Mouse (Mus musculus) liver, embryonic 12.5 days (tissue): ENCODE results near the gene Rgs14. TPM values are rescaled to one million over a fixed set of nuclear protein-coding genes. Genes with fewer than 3 reads are reported as not detected.

Source experiments
- ATAC-seq: fragments of 200-750 bp; cut with Nextera tagmentation; 2 replicates; pipeline ENCODE4 v1.8.0; 2017; ENCODE audit warnings: moderate number of reproducible peaks, mild to moderate bottlenecking, moderate library complexity
- H3K27ac ChIP-seq: fragments of 300-500 bp; sonication (generic); 2 replicates; pipeline ENCODE4 v1.5.1; 2016; ENCODE audit warnings: mild to moderate bottlenecking
- H3K27me3 ChIP-seq: fragments of 300-500 bp; sonication (generic); replicated peaks from 2 replicates; pipeline ENCODE4 v1.6.1; 2016; ENCODE audit warnings: mild to moderate bottlenecking, moderate library complexity
- H3K36me3 ChIP-seq: fragments of 300-500 bp; sonication (generic); 2 replicates; pipeline ENCODE4 v1.6.1; 2016; ENCODE audit warnings: mild to moderate bottlenecking, moderate library complexity
- H3K4me1 ChIP-seq: fragments of 300-500 bp; sonication (generic); 2 replicates; pipeline ENCODE4 v1.6.1; 2016
- H3K4me2 ChIP-seq: fragments of 300-500 bp; sonication (generic); 2 replicates; pipeline ENCODE4 v1.6.1; 2016; ENCODE audit warnings: mild to moderate bottlenecking, moderate library complexity
- H3K4me3 ChIP-seq: fragments of 300-500 bp; sonication (generic); 2 replicates; pipeline ENCODE4 v1.5.1; 2016; ENCODE audit warnings: mild to moderate bottlenecking, moderate library complexity
- H3K9ac ChIP-seq: fragments of 300-500 bp; sonication (generic); 2 replicates; pipeline ENCODE4 v1.6.1; 2016; ENCODE audit warnings: mild to moderate bottlenecking, moderate library complexity
- H3K9me3 ChIP-seq: fragments of 300-500 bp; sonication (generic); replicated peaks from 2 replicates; pipeline ENCODE4 v1.6.1; 2016; ENCODE audit warnings: mild to moderate bottlenecking, moderate library complexity
- WGBS: fragments of 180-500 bp; shearing (Covaris S2); methylation state at CpG from one replicate; pipeline ENCODE4 v1.1.7; 2016; ENCODE audit not compliant: insufficient replicate concordance; 5-methylcytosine and 5-hydroxymethylcytosine counted together
- polyA plus RNA-seq: library from polyadenylated mRNA; unstranded; fragments of >200 nt; fragmentation: Nextera tagmentation; extraction: Ambion mirVana; gene quantifications from 2 replicates; pipeline ENCODE4 v1.2.1, GENCODE M21; 2016

Gene Rgs14
- polyA plus RNA-seq, 1 experiment from 2014 or later: 1.9 TPM

GRCm38 (mm10) chr13:55329683-55330566 is 39.6 kb upstream of the Rgs14 start, which contains the start of gene Mxd3:
Gene Mxd3, minus strand, starts transcription at chr13:55329823.
- Histone ChIP-seq H3K9me3 (no peaks in the 10 kb centered on the region), H3K4me1 (peaks cover 57% of the 10 kb centered on the region), H3K27me3 (0 out of 2 replicates have a peak, but pooled peaks cover 15% of the 10 kb centered on the region), H3K36me3 (peaks cover 33% of the 10 kb centered on the region), H3K4me2 (peak within 1 kb of the TSS; percentile 78), H3K9ac (peak within 1 kb of the TSS; percentile 84), H3K4me3 (peak within 1 kb of the TSS; percentile 77), H3K27ac (peak within 1 kb of the TSS; percentile 92)
- peak; percentile 85 for ATAC-seq
- WGBS: under 1% methylated on average over 70 of the region's 82 CpGs

DNA sequence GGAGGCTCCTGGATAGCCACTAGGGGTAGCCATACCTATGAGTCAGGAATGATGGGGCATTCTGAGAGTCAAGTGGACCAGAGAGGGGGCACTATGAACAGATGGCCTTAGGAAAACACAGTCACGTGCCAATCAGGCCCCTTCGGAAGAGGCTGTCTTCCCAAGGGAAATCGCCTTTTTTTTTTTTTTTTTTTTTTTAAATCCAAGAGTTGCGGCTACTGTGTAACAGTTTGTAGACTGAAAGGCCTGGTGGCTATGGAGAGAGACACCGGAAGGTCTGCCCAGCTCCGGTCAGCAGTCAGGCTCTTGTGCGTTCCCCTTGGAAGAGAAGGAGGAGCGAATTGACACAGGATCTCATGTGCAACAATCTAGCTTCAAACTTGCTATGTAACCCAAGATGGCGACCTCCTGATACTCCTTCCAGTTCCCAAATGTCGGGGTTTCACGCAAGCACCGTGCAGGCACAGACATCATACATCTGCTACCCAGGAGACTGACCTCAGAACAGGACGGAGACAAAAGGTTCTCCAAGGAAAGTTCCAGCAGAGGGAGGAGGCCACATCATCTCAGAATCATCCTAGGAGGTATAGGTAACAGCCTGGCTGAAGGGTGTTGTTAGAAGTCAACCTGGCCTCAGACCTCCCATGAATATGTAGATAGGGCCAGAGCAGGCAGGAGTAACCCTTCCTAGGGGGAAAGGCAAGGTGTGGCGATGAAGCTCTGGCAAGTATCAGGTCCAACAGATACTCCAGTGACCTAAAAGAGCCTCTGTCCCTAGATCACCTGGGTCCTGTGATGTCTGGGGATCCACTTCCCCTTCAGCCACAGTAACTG is 38.7 kb upstream of the Rgs14 start:
- H3K36me3 ChIP-seq: peaks cover 24% of the 10 kb centered on the region
- no peak for ATAC-seq
- peaks cover 52% of the 10 kb centered on the region for H3K4me1 ChIP-seq
- H3K4me2 ChIP-seq: peak overlapping the region; percentile 78
- H3K27ac ChIP-seq: peak overlapping the region; percentile 92
- 47% methylated on average over 14 of the region's 14 CpGs for WGBS
- 0 out of 2 replicates have a peak, but pooled peaks cover 19% of the 10 kb centered on the region for H3K27me3 ChIP-seq
- peak overlapping the region; percentile 84 for H3K9ac ChIP-seq
- H3K9me3 ChIP-seq: no peaks in the 10 kb centered on the region
- peak overlapping the region; percentile 77 for H3K4me3 ChIP-seq

- H3K27ac ChIP-seq: no peak overlapping the region
- H3K4me2 ChIP-seq: no peak overlapping the region
- H3K9ac ChIP-seq: no peak overlapping the region
- 55% methylated on average over 3 of the region's 3 CpGs for WGBS
- peaks cover 9% of the 10 kb centered on the region for H3K36me3 ChIP-seq
- peaks cover 27% of the 10 kb centered on the region; the same call in 1 of the 2 replicates for H3K27me3 ChIP-seq
- no peaks in the 10 kb centered on the region for H3K9me3 ChIP-seq
- no peak for ATAC-seq
- peaks cover 43% of the 10 kb centered on the region for H3K4me1 ChIP-seq
- H3K4me3 ChIP-seq: no peak overlapping the region
These were observed 37.2 kb upstream of the Rgs14 start for GRCm38 (mm10) chr13:55332331-55332730.

GRCm38 (mm10) chr13:55335701-55336100 is 33.8 kb upstream of the Rgs14 start:
- H3K9ac ChIP-seq: no peak overlapping the region
- WGBS: 69% methylated on average over 4 of the region's 4 CpGs
- H3K27me3 ChIP-seq: peaks cover 27% of the 10 kb centered on the region; the same call in 1 of the 2 replicates
- H3K9me3 ChIP-seq: no peaks in the 10 kb centered on the region
- H3K4me1 ChIP-seq: peaks cover 37% of the 10 kb centered on the region
- no peaks in the 10 kb centered on the region for H3K36me3 ChIP-seq
- no peak overlapping the region for H3K4me2 ChIP-seq
- H3K27ac ChIP-seq: no peak overlapping the region
- no peak overlapping the region for H3K4me3 ChIP-seq
- ATAC-seq: no peak

DNA sequence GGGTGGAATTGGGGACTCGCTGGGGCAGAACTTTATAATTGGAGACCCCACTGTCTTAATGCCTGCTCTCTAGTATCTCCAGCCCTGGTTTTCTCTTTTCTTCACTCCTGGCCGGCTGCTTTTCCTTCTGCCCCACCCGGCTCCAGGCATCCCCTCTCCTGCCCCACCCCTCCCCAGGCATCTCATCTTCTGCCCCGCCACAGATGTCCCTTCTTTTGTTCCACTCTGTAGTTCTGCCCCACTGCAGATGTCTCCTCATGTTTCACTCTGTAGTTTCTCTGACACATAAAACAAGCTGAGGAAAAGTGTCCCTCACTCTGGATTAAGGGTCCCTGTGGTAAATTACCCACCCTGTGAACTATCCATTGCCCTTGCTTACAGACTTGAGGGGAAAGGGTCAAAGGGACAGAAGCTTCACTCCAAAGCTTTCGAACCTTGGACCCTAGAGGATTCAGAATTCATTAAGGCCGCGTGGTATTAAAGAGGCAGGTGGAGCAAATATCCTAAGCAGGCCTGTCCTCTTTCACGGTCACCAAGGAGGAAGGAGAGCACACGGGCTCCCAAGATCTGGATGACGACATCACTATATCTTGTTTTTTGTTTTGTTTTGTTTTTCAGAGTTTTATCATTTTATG is 32.1 kb upstream of the Rgs14 start:
- no peak overlapping the region for H3K9ac ChIP-seq
- no peaks in the 10 kb centered on the region for H3K9me3 ChIP-seq
- 76% methylated on average over 10 of the region's 10 CpGs for WGBS
- H3K4me3 ChIP-seq: no peak overlapping the region
- peaks cover 21% of the 10 kb centered on the region for H3K4me1 ChIP-seq
- peaks cover 20% of the 10 kb centered on the region; the same call in 1 of the 2 replicates for H3K27me3 ChIP-seq
- no peak for ATAC-seq
- no peak overlapping the region for H3K4me2 ChIP-seq
- no peak overlapping the region for H3K27ac ChIP-seq
- H3K36me3 ChIP-seq: no peaks in the 10 kb centered on the region

DNA sequence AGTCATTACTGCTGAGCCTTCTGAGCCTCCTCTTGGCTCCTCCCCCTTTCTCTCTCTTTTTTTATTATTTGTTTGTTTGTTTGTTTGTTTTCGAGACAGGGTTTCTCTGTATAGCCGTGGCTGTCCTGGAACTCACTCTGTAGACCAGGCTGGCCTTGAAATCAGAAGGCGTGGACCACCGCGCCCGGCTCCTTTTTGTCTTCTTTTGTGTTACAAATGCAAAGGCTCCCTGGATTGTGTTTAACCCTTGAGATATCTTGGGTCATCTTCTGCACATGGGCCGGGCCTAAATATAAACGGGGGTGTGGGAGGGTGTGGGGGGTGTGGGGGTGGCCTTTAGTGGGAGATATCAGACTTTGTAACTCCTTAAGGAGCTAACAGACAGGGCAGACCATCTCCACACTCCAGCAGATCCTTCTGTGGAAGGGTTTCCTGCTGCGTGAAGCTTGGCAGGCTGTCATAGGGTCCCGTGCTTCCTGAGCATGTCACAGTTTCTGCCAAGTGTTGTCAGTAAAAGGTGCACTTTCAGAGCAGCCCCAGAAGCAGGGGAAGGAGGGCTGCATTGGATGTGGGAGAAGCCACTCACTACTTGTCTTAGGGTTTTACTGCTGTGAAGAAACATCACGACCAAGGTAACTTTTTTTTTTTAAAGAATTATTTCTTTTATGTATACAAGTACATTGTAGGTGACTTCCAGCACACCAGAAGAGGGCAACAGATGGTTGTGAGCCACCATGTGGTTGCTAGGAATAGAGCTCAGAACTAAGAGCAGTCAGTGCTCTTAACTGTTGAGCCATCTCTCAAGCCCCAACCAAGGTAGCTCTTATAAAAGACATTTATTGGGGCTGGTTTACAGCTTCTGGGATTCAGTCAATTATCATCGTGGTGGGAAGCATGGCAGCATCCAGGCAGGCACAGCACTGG is 31.1 kb upstream of the Rgs14 start:
- Histone ChIP-seq H3K4me2 (no peak overlapping the region), H3K9ac (no peak overlapping the region), H3K27ac (no peak overlapping the region), H3K27me3 (peaks cover 18% of the 10 kb centered on the region; the same call in 1 of the 2 replicates), H3K4me3 (no peak overlapping the region), H3K36me3 (no peaks in the 10 kb centered on the region), H3K4me1 (peaks cover 24% of the 10 kb centered on the region), H3K9me3 (no peaks in the 10 kb centered on the region)
- WGBS: 64% methylated on average over 12 of the region's 12 CpGs
- ATAC-seq: no peak

GRCm38 (mm10) chr13:55339259-55339658 is 30.3 kb upstream of the Rgs14 start:
- H3K27me3 ChIP-seq: peaks cover 14% of the 10 kb centered on the region; the same call in 1 of the 2 replicates
- ATAC-seq: peak; percentile 81
- peaks cover 7% of the 10 kb centered on the region for H3K36me3 ChIP-seq
- no peak overlapping the region for H3K4me3 ChIP-seq
- peak overlapping the region; percentile 14; the same call in 1 of the 2 replicates for H3K4me2 ChIP-seq
- no peak overlapping the region for H3K27ac ChIP-seq
- no peaks in the 10 kb centered on the region for H3K9me3 ChIP-seq
- peaks cover 28% of the 10 kb centered on the region for H3K4me1 ChIP-seq
- no peak overlapping the region for H3K9ac ChIP-seq
- 31% methylated on average over 2 of the region's 2 CpGs for WGBS

GRCm38 (mm10) chr13:55342469-55342868 is 27.1 kb upstream of the Rgs14 start:
- WGBS: 48% methylated on average over 11 of the region's 11 CpGs

DNA sequence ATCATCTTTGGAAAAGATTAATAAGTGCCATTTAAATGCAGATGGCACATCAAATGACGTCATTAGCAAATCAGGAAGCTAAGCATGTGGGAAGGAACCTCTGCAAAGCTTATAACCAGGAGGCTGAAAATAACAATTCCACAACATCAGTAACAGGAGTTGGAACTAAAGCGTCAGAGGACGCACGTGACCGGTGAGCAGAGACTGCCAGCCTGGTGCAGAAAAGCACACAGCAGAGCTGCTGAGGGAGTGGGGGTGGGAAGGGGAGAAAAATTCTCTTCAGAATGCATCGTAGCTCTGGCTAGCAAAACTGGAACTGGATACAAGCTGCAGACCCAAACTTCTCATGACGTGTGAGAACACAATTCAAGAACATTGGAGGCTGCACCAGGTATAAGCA is 25.2 kb upstream of the Rgs14 start:
- H3K36me3 ChIP-seq: peaks cover 57% of the 10 kb centered on the region
- no peak overlapping the region for H3K27ac ChIP-seq
- H3K4me1 ChIP-seq: peaks cover 11% of the 10 kb centered on the region
- H3K4me3 ChIP-seq: no peak overlapping the region
- H3K27me3 ChIP-seq: no peaks in the 10 kb centered on the region
- no peak for ATAC-seq
- H3K4me2 ChIP-seq: no peak overlapping the region
- H3K9ac ChIP-seq: no peak overlapping the region
- 79% methylated on average over 7 of the region's 7 CpGs for WGBS
- H3K9me3 ChIP-seq: no peaks in the 10 kb centered on the region

More at GRCm38 (mm10) chr13:55342469-55342868, 27.1 kb upstream of the Rgs14 start:
- Histone ChIP-seq H3K9ac (no peak overlapping the region), H3K4me1 (peaks cover 28% of the 10 kb centered on the region), H3K9me3 (no peaks in the 10 kb centered on the region), H3K36me3 (peaks cover 40% of the 10 kb centered on the region), H3K27ac (no peak overlapping the region), H3K4me2 (no peak overlapping the region), H3K4me3 (no peak overlapping the region), H3K27me3 (no peaks in the 10 kb centered on the region)
- no peak for ATAC-seq

GRCm38 (mm10) chr13:55346745-55347144 is 22.8 kb upstream of the Rgs14 start:
- 0 out of 2 replicates have a peak, but pooled peaks cover 7% of the 10 kb centered on the region for H3K4me1 ChIP-seq
- 73% methylated on average over 11 of the region's 11 CpGs for WGBS
- H3K4me3 ChIP-seq: no peak overlapping the region
- H3K27ac ChIP-seq: no peak overlapping the region
- no peaks in the 10 kb centered on the region for H3K27me3 ChIP-seq
- ATAC-seq: no peak
- H3K9me3 ChIP-seq: no peaks in the 10 kb centered on the region
- peaks cover 82% of the 10 kb centered on the region for H3K36me3 ChIP-seq
- H3K4me2 ChIP-seq: no peak overlapping the region
- H3K9ac ChIP-seq: no peak overlapping the region

DNA sequence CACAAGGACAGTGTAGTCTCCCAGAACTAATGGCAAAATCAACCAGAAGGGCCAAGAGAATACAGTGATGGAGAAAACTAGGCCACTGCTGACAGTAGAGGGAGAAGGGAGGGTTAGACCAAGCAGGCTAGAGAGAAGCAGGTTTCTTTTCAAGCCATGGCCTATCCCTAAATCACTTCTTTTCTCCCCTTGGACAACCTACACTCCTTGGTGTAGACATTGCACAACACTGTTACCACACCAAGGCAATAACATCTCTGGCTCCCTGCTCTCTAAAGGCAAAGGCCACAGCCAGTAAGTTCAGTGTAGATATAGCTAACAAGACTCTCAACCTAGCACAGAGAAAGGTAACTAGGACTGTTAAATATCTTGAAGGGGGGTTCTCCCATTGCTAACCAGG is 8.4 kb upstream of the Rgs14 start:
- no peak for ATAC-seq
- H3K4me3 ChIP-seq: peak overlapping the region; percentile 89
- H3K36me3 ChIP-seq: peaks cover 55% of the 10 kb centered on the region
- peak overlapping the region; percentile 86 for H3K4me2 ChIP-seq
- H3K9ac ChIP-seq: peak overlapping the region; percentile 92
- H3K27ac ChIP-seq: no peak overlapping the region; the same call in 1 of the 2 replicates
- peaks cover 43% of the 10 kb centered on the region for H3K4me1 ChIP-seq
- H3K27me3 ChIP-seq: no peaks in the 10 kb centered on the region
- H3K9me3 ChIP-seq: no peaks in the 10 kb centered on the region
